Mouse (Mus musculus): ENCODE measurements around the gene Gstp2.
"Not testable (repeated sequence)": the region's sequence is repeated elsewhere in the genome, so short reads cannot be mapped to it uniquely, and the experiment has no call there.

DNA sequence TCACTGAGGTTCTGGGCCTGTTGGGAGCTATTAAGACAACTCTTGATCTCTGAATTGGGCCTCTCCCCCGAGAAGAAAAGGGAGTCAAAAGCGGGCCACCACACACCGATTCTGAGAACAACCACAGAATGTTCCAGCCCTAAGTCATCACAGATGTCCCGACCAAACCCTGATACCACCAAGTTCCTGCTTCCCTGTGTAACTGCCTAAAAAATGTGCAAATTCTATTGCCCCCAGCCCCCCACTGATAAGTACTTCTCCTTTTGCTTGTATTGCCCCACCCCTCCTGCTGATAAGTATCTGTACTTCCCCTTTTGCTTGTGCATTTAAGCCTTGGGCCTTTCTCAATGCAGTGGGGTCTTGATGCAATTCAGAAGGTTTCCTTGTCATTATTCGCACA, 1.7 kb downstream of the Gstp2 start:
- not testable (repeated sequence) for TF ChIP-seq CTCF (conservative IDR thresholded peaks at IDR 0.05; ENCODE audit: low read length); POU5F1 (IDR thresholded peaks at IDR 0.05; ENCODE audit: borderline replicate concordance, low read length)

Measured in E14TG2a.4 (cell line).